Mouse (Mus musculus) MEL (cell line): Measurements from ENCODE around the gene Rhoh. TPM values are rescaled to one million over a fixed set of nuclear protein-coding genes. Genes with fewer than 3 reads are reported as not detected.
A peak's percentile ranks its signal among the peaks of the same experiment; 100 is the strongest.

Experiments used
- DNase-seq: peaks from one replicate; pipeline ENCODE4 v3.0.0; 2011; ENCODE audit warnings: low read depth, low spot score
- H3K27ac ChIP-seq: 2 replicates; pipeline ENCODE4 v1.5.1; 2012; ENCODE audit warnings: low read depth, mild to moderate bottlenecking, control low read depth, low read length, moderate library complexity; ENCODE audit not compliant: control insufficient read depth
- H3K27me3 ChIP-seq, 2 experiments: fragments of 150-350 bp in 1 of 2; sonication (generic) in 1 of 2; 2 replicates each; pipeline ENCODE4 v1.6.1; 2012; ENCODE audit warnings: low read length in 2 of 2, mild to moderate bottlenecking in 2 of 2, improper control_type of control experiment in 1 of 2, moderate library complexity in 1 of 2; ENCODE audit not compliant: insufficient read depth in 2 of 2, control insufficient read depth in 1 of 2
- H3K36me3 ChIP-seq, 2 experiments: 2 replicates each; pipeline ENCODE4 v1.6.1; 2012 to 2014; ENCODE audit warnings: low read length in 2 of 2, improper control_type of control experiment in 1 of 2, inconsistent platforms in 1 of 2, mild to moderate bottlenecking in 1 of 2; ENCODE audit not compliant: insufficient read depth in 2 of 2, control insufficient read depth in 1 of 2
- H3K4me1 ChIP-seq, 2 experiments: fragments of 150-350 bp in 1 of 2; sonication (generic) in 1 of 2; 2 replicates each; pipeline ENCODE4 v1.6.1; 2012; ENCODE audit warnings: low read length in 2 of 2, improper control_type of control experiment in 1 of 2, mild to moderate bottlenecking in 1 of 2; ENCODE audit not compliant: insufficient read depth in 2 of 2, control insufficient read depth in 1 of 2
- H3K4me3 ChIP-seq, 2 experiments: fragments of 150-350 bp in 1 of 2; sonication (generic) in 1 of 2; 2 replicates each; pipeline ENCODE4 v1.5.1; 2012; ENCODE audit warnings: low read depth in 2 of 2, low read length in 2 of 2, mild to moderate bottlenecking in 2 of 2, moderate library complexity in 2 of 2, control low read depth in 1 of 2, improper control_type of control experiment in 1 of 2; ENCODE audit not compliant: control insufficient read depth in 1 of 2, insufficient read depth in 1 of 2
- H3K79me2 ChIP-seq: 2 replicates; pipeline ENCODE4 v1.6.1; 2012; ENCODE audit warnings: mild to moderate bottlenecking, low read length, moderate library complexity; ENCODE audit not compliant: control insufficient read depth, poor library complexity, insufficient read depth
- H3K9ac ChIP-seq: 2 replicates; pipeline ENCODE4 v1.6.1; 2012; ENCODE audit warnings: low read depth, mild to moderate bottlenecking, control low read depth, low read length, moderate library complexity; ENCODE audit not compliant: control insufficient read depth, poor library complexity, severe bottlenecking
- H3K9me3 ChIP-seq: fragments of 150-350 bp; sonication (generic); replicated peaks from 2 replicates; pipeline ENCODE4 v1.6.1; 2012; ENCODE audit warnings: mild to moderate bottlenecking, low read length, improper control_type of control experiment, moderate library complexity; ENCODE audit not compliant: insufficient read depth
- BHLHE40 ChIP-seq: IDR thresholded peaks from 2 replicates; pipeline ENCODE4 v1.6.1; 2012; ENCODE audit warnings: low read depth, mild to moderate bottlenecking, inconsistent platforms, low read length, improper control_type of control experiment, borderline replicate concordance
- CHD1 ChIP-seq: IDR thresholded peaks from 2 replicates; pipeline ENCODE4 v1.6.1; 2012; ENCODE audit warnings: low read depth, mild to moderate bottlenecking, inconsistent platforms, low read length, improper control_type of control experiment
- ELF1 ChIP-seq: IDR thresholded peaks from 2 replicates; pipeline ENCODE4 v1.6.1; 2014; ENCODE audit warnings: low read depth, mild to moderate bottlenecking, inconsistent platforms, low read length, improper control_type of control experiment, moderate library complexity
- EP300 ChIP-seq, 2 experiments: IDR thresholded peaks; 2 replicates each; pipeline ENCODE4 v1.6.1; 2011; ENCODE audit warnings: improper control_type of control experiment in 2 of 2, low read length in 2 of 2, low read depth in 1 of 2, mild to moderate bottlenecking in 1 of 2
- GATA1 ChIP-seq: IDR thresholded peaks from 2 replicates; pipeline ENCODE4 v1.6.1; 2011; ENCODE audit warnings: low read depth, low read length, improper control_type of control experiment
- MAFK ChIP-seq: IDR thresholded peaks from 2 replicates; pipeline ENCODE4 v1.6.1; 2011; ENCODE audit warnings: low read depth, mild to moderate bottlenecking, low read length, improper control_type of control experiment, borderline replicate concordance
- MEF2A ChIP-seq: IDR thresholded peaks from 2 replicates; pipeline ENCODE4 v1.6.1; 2014; ENCODE audit warnings: low read depth, mild to moderate bottlenecking, inconsistent platforms, low read length, improper control_type of control experiment; ENCODE audit not compliant: poor library complexity, insufficient replicate concordance, severe bottlenecking; ENCODE audit errors: extremely low read depth
- NELFE ChIP-seq: IDR thresholded peaks from 2 replicates; pipeline ENCODE4 v1.6.1; 2011; ENCODE audit warnings: low read depth, low read length, improper control_type of control experiment
- POLR2A ChIP-seq, 2 experiments: IDR thresholded peaks; 2 replicates each; pipeline ENCODE4 v1.6.1; 2011 to 2012; ENCODE audit warnings: low read length in 2 of 2, mild to moderate bottlenecking in 2 of 2, control low read depth in 1 of 2, improper control_type of control experiment in 1 of 2, low read depth in 1 of 2, moderate library complexity in 1 of 2; ENCODE audit not compliant: control insufficient read depth in 1 of 2, insufficient read depth in 1 of 2, poor library complexity in 1 of 2
- RCOR1 ChIP-seq: IDR thresholded peaks from 2 replicates; pipeline ENCODE4 v1.6.1; 2012; ENCODE audit warnings: low read depth, mild to moderate bottlenecking, inconsistent platforms, low read length, improper control_type of control experiment
- TCF12 ChIP-seq: IDR thresholded peaks from 2 replicates; pipeline ENCODE4 v1.6.1; 2014; ENCODE audit warnings: low read depth, mild to moderate bottlenecking, inconsistent platforms, low read length, improper control_type of control experiment, moderate library complexity
- ZC3H11A ChIP-seq: IDR thresholded peaks from 2 replicates; pipeline ENCODE4 v1.6.1; 2012; ENCODE audit warnings: low read depth, mild to moderate bottlenecking, inconsistent platforms, low read length, improper control_type of control experiment
- polyA plus RNA-seq, 2 experiments: library from polyadenylated mRNA; stranded (reverse) in 1 of 2; unstranded in 1 of 2; fragments of >175 nt in 1 of 2; fragments of >200 nt in 1 of 2; gene quantifications; 2 replicates each; pipeline versions ENCODE4 v1.2.1 to v1.2.4; 2012; ENCODE audit warnings: low replicate concordance in 2 of 2, low read depth in 1 of 2; ENCODE audit not compliant: insufficient read length in 2 of 2, insufficient read depth in 1 of 2, missing spikeins in 1 of 2
- total RNA-seq: library from RNA; depleted of rRNA; stranded (reverse); fragments of 300-350 nt; gene quantifications from 2 replicates; pipeline ENCODE4 v1.2.3, GENCODE M21; 2012

Rhoh gene
- total and polyA plus RNA-seq, 3 experiments: 0.15 to 0.31 TPM; not detected in 1

GRCm38 (mm10) chr5:65882476-65883205 lies 21.6 kb downstream of the Rhoh start (continued):
- TF ChIP-seq ELF1: no peak
- peak in 1 of 2 experiments; percentile 42; a peak in 2 of 4 replicates for TF ChIP-seq POLR2A (IDR thresholded peaks at IDR 0.05; ENCODE audit: control insufficient read depth in 1 of 2, insufficient read depth in 1 of 2, low read depth in 1 of 2, low read length in 2 of 2, poor library complexity in 1 of 2)

DNA sequence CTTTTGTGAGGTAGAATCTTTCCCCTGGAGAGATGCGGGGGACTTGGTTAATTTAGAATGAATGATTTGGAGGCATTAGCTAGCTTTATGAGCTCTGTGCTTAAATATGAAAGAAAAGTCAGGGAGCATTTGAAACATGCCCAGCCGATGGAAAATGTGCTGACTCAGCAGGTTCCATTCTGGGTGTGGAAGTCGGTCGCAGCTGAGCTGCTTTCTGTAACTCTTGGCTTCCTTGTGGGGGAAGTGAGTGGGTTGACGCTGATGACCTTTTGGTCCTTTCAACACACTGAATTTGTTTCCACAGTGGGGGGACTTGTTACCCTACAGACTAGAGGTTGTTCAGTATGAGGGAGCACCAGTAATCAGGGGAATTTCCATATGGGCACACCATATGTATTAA lies 22.3 kb downstream of the Rhoh start:
- no peak for TF ChIP-seq CHD1
- peak; percentile 100 for TF ChIP-seq MAFK
- H3K27ac ChIP-seq: no peak overlapping the region
- peaks cover 0 to 31% of the 10 kb centered on the region in 2 experiments; a peak in 2 of 4 replicates for H3K36me3 ChIP-seq
- no peaks in the 10 kb centered on the region for H3K9me3 ChIP-seq
- no peak overlapping the region for H3K9ac ChIP-seq
- no peak overlapping the region for H3K4me3 ChIP-seq
- H3K4me1 ChIP-seq: peaks cover 18 to 42% of the 10 kb centered on the region in 2 experiments
- DNase-seq: no peak
- H3K27me3 ChIP-seq: no peaks in the 10 kb centered on the region
- no peaks in the 10 kb centered on the region for H3K79me2 ChIP-seq

- DNase-seq: peak; percentile 45
- peaks cover 18 to 33% of the 10 kb centered on the region in 2 experiments for H3K4me1 ChIP-seq
Measured at GRCm38 (mm10) chr5:65885699-65886443, 24.9 kb downstream of the Rhoh start.

DNA sequence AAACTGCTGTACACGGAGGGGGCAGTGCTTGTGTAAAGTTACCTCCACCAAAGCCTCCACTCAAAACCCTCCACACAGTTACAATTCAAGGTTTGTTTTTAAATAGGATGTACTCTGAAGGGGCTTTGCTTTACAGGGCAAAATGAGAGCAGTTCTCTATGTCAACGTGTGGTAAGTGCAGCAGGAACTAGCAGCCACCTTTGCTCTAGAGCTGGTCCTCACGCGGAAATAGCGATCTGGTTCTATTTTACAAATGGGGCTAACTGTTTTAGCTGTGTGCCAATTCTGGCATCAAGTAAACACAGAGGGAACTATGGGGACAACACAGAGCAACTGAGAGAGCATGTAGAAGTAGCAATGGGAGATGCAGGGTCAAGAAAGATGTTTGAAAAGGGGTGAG lies 27.1 kb downstream of the Rhoh start:
- Histone ChIP-seq H3K79me2 (no peaks in the 10 kb centered on the region), H3K4me3 (no peak overlapping the region), H3K27me3 (no peaks in the 10 kb centered on the region)
- TF ChIP-seq CHD1 (no peak), BHLHE40 (no peak), ZC3H11A (no peak), NELFE (no peak)
- TF ChIP-seq, all 39 proteins: peak for 0
- Histone ChIP-seq H3K27ac (no peak overlapping the region), H3K9me3 (no peaks in the 10 kb centered on the region), H3K4me1 (peaks cover 2 to 13% of the 10 kb centered on the region in 2 experiments; a peak in 3 of 4 replicates), H3K9ac (no peak overlapping the region), H3K36me3 (peaks cover 0 to 4% of the 10 kb centered on the region in 2 experiments; a peak in 2 of 4 replicates)
- DNase-seq: no peak

More at GRCm38 (mm10) chr5:65885699-65886443, 24.9 kb downstream of the Rhoh start:
- Histone ChIP-seq H3K27ac (no peak overlapping the region), H3K9me3 (no peaks in the 10 kb centered on the region), H3K9ac (no peak overlapping the region), H3K36me3 (peaks cover 0 to 25% of the 10 kb centered on the region in 2 experiments; a peak in 2 of 4 replicates), H3K27me3 (no peaks in the 10 kb centered on the region), H3K4me3 (no peak overlapping the region), H3K79me2 (no peaks in the 10 kb centered on the region)
- TF ChIP-seq GATA1: peak; percentile 57; the same call in 1 of the 2 replicates
- TF ChIP-seq TCF12: 0 out of 2 replicates have a peak, but pooled peaks have one; percentile 37
- no peak for TF ChIP-seq MEF2A
- peak; percentile 52; the same call in 1 of the 2 replicates for TF ChIP-seq RCOR1
- 0 out of 4 replicates have a peak, but pooled peaks of 1 of the 2 experiments have one; percentile 41 for TF ChIP-seq EP300 (IDR thresholded peaks at IDR 0.05; ENCODE audit: low read depth in 1 of 2, low read length in 2 of 2)
